Mouse (Mus musculus): ENCODE measurements around the gene Pth2. TPM values are rescaled to one million over a fixed set of nuclear protein-coding genes. Genes with fewer than 3 reads are reported as not detected.
"Not testable (repeated sequence)": the region's sequence is repeated elsewhere in the genome, so short reads cannot be mapped to it uniquely, and the experiment has no call there.

Pth2 gene
- polyA plus RNA-seq, 1 experiment from 2014 or later, result not detected

- H3K4me2 ChIP-seq (replicated peaks; ENCODE audit: low read depth), result no peak overlapping the region
Measured at GRCm38 (mm10) chr7:45149545-45149944, 31.2 kb upstream of the Pth2 start.

GRCm38 (mm10) chr7:45150321-45150720 lies 30.5 kb upstream of the Pth2 start:
- 65% methylated on average over 4 of the region's 4 CpGs for WGBS
- Histone ChIP-seq H3K9ac (ENCODE audit: low read length) (no peak overlapping the region), H3K4me1 (replicated peaks; ENCODE audit: control insufficient read depth, insufficient read depth) (peaks cover 8% of the 10 kb centered on the region; the same call in 1 of the 2 replicates)

More at GRCm38 (mm10) chr7:45149545-45149944, 31.2 kb upstream of the Pth2 start:
- peaks cover 6% of the 10 kb centered on the region for H3K36me3 ChIP-seq (ENCODE audit: control insufficient read depth, insufficient read depth, low read length)
- H3K9me3 ChIP-seq (ENCODE audit: control insufficient read depth, low read length), result no peaks in the 10 kb centered on the region
- H3K4me3 ChIP-seq (ENCODE audit: low read depth, low read length), result no peak overlapping the region
- no peak for ATAC-seq (ENCODE audit: low FRiP score, low TSS enrichment)
- DNase-seq (ENCODE audit: low spot score), result no peak
- peak overlapping the region; percentile 85 for H3K27ac ChIP-seq (replicated peaks)
- H3K9ac ChIP-seq (ENCODE audit: low read length), result no peak overlapping the region
- no peak for TF ChIP-seq CTCF (IDR thresholded peaks at IDR 0.05; ENCODE audit: low read depth)
- TF ChIP-seq EP300 (optimal IDR thresholded peaks at IDR 0.05), result no peak
- H3K27me3 ChIP-seq (ENCODE audit: control insufficient read depth, insufficient read depth, low read length), result no peaks in the 10 kb centered on the region
- H3K4me1 ChIP-seq (replicated peaks; ENCODE audit: control insufficient read depth, insufficient read depth), result peaks cover 8% of the 10 kb centered on the region; the same call in 1 of the 2 replicates
- WGBS, result 71% methylated on average over 6 of the region's 6 CpGs

GRCm38 (mm10) chr7:45151303-45151702 lies 29.5 kb upstream of the Pth2 start:
- ATAC-seq (ENCODE audit: low FRiP score, low TSS enrichment), result peak; percentile 7; the same call in 1 of the 2 replicates
- Histone ChIP-seq H3K36me3 (ENCODE audit: control insufficient read depth, insufficient read depth, low read length) (0 out of 2 replicates have a peak, but pooled peaks cover 2% of the 10 kb centered on the region), H3K27ac (replicated peaks) (peak overlapping the region; percentile 85), H3K27me3 (ENCODE audit: control insufficient read depth, insufficient read depth, low read length) (no peaks in the 10 kb centered on the region), H3K4me3 (ENCODE audit: low read depth, low read length) (no peak overlapping the region), H3K9ac (ENCODE audit: low read length) (no peak overlapping the region), H3K4me2 (replicated peaks; ENCODE audit: low read depth) (peak overlapping the region; percentile 5; the same call in 1 of the 2 replicates), H3K9me3 (ENCODE audit: control insufficient read depth, low read length) (no peaks in the 10 kb centered on the region), H3K4me1 (replicated peaks; ENCODE audit: control insufficient read depth, insufficient read depth) (peaks cover 8% of the 10 kb centered on the region; the same call in 1 of the 2 replicates)
- WGBS, result 18% methylated on average over 11 of the region's 11 CpGs
- DNase-seq (ENCODE audit: low spot score), result peak; percentile 55
- TF ChIP-seq EP300 (optimal IDR thresholded peaks at IDR 0.05) (no peak), CTCF (IDR thresholded peaks at IDR 0.05; ENCODE audit: low read depth) (no peak)

More at GRCm38 (mm10) chr7:45150321-45150720, 30.5 kb upstream of the Pth2 start:
- DNase-seq (ENCODE audit: low spot score) (no peak), ATAC-seq (ENCODE audit: low FRiP score, low TSS enrichment) (no peak)
- Histone ChIP-seq H3K4me3 (ENCODE audit: low read depth, low read length) (no peak overlapping the region), H3K27me3 (ENCODE audit: control insufficient read depth, insufficient read depth, low read length) (no peaks in the 10 kb centered on the region), H3K4me2 (replicated peaks; ENCODE audit: low read depth) (no peak overlapping the region), H3K9me3 (ENCODE audit: control insufficient read depth, low read length) (no peaks in the 10 kb centered on the region), H3K27ac (replicated peaks) (peak overlapping the region; percentile 85), H3K36me3 (ENCODE audit: control insufficient read depth, insufficient read depth, low read length) (0 out of 2 replicates have a peak, but pooled peaks cover 2% of the 10 kb centered on the region)
- TF ChIP-seq EP300 (optimal IDR thresholded peaks at IDR 0.05), result no peak
- TF ChIP-seq CTCF (IDR thresholded peaks at IDR 0.05; ENCODE audit: low read depth), result no peak

- H3K4me1 ChIP-seq (replicated peaks; ENCODE audit: control insufficient read depth, insufficient read depth); H3K27me3 ChIP-seq (ENCODE audit: control insufficient read depth, insufficient read depth, low read length); H3K9me3 ChIP-seq (ENCODE audit: control insufficient read depth, low read length); H3K4me3 ChIP-seq (ENCODE audit: low read depth, low read length); H3K27ac ChIP-seq (replicated peaks); H3K4me2 ChIP-seq (replicated peaks; ENCODE audit: low read depth); ATAC-seq (ENCODE audit: low FRiP score, low TSS enrichment); DNase-seq (ENCODE audit: low spot score); H3K9ac ChIP-seq (ENCODE audit: low read length); H3K36me3 ChIP-seq (ENCODE audit: control insufficient read depth, insufficient read depth, low read length): not testable (repeated sequence)
- 85% methylated on average over 2 of the region's 2 CpGs for WGBS
Measured at GRCm38 (mm10) chr7:45153052-45153451, 27.7 kb upstream of the Pth2 start.

GRCm38 (mm10) chr7:45153586-45153985 lies 27.2 kb upstream of the Pth2 start:
- 2% methylated on average over 5 of the region's 5 CpGs for WGBS
- Histone ChIP-seq H3K4me1 (replicated peaks; ENCODE audit: control insufficient read depth, insufficient read depth) (peaks cover 6% of the 10 kb centered on the region; the same call in 1 of the 2 replicates), H3K27me3 (ENCODE audit: control insufficient read depth, insufficient read depth, low read length) (no peaks in the 10 kb centered on the region), H3K4me2 (replicated peaks; ENCODE audit: low read depth) (peak overlapping the region; percentile 68), H3K36me3 (ENCODE audit: control insufficient read depth, insufficient read depth, low read length) (no peaks in the 10 kb centered on the region), H3K27ac (replicated peaks) (peak overlapping the region; percentile 96), H3K9ac (ENCODE audit: low read length) (peak overlapping the region; percentile 88), H3K9me3 (ENCODE audit: control insufficient read depth, low read length) (no peaks in the 10 kb centered on the region), H3K4me3 (ENCODE audit: low read depth, low read length) (peak overlapping the region; percentile 66)
- ATAC-seq (ENCODE audit: low FRiP score, low TSS enrichment) (no peak), DNase-seq (ENCODE audit: low spot score) (no peak)
- TF ChIP-seq CTCF (IDR thresholded peaks at IDR 0.05; ENCODE audit: low read depth) (no peak), EP300 (optimal IDR thresholded peaks at IDR 0.05) (no peak)

GRCm38 (mm10) chr7:45154096-45154992 lies 26.5 kb upstream of the Pth2 start, which contains the start of the genes Pih1d1 and Aldh16a1:
Pih1d1 (plus strand) TSS chr7:45154303.
Aldh16a1 (minus strand) TSS chr7:45154584.
- Histone ChIP-seq H3K36me3 (ENCODE audit: control insufficient read depth, insufficient read depth, low read length) (no peaks in the 10 kb centered on the region), H3K4me3 (ENCODE audit: low read depth, low read length) (peak within 1 kb of the TSS; percentile 66), H3K4me2 (replicated peaks; ENCODE audit: low read depth) (peak within 1 kb of the TSS; percentile 68), H3K27me3 (ENCODE audit: control insufficient read depth, insufficient read depth, low read length) (no peaks in the 10 kb centered on the region), H3K4me1 (replicated peaks; ENCODE audit: control insufficient read depth, insufficient read depth) (peaks cover 6% of the 10 kb centered on the region; the same call in 1 of the 2 replicates), H3K9me3 (ENCODE audit: control insufficient read depth, low read length) (no peaks in the 10 kb centered on the region), H3K9ac (ENCODE audit: low read length) (peak within 1 kb of the TSS; percentile 88), H3K27ac (replicated peaks) (peak within 1 kb of the TSS; percentile 96)
- WGBS, result 2% methylated on average over 69 of the region's 69 CpGs
- ATAC-seq (ENCODE audit: low FRiP score, low TSS enrichment), result peak; percentile 92
- DNase-seq (ENCODE audit: low spot score), result peak; percentile 98
- peak; percentile 78 for TF ChIP-seq CTCF (IDR thresholded peaks at IDR 0.05; ENCODE audit: low read depth)
- TF ChIP-seq EP300 (optimal IDR thresholded peaks at IDR 0.05), result no peak
